Mouse (Mus musculus): ENCODE measurements around the gene Hilpda. TPM values are rescaled to one million over a fixed set of nuclear protein-coding genes. Genes with fewer than 3 reads are reported as not detected.

Hilpda gene
- polyA plus RNA-seq, 1 experiment from 2014 or later = 38.3 TPM

DNA sequence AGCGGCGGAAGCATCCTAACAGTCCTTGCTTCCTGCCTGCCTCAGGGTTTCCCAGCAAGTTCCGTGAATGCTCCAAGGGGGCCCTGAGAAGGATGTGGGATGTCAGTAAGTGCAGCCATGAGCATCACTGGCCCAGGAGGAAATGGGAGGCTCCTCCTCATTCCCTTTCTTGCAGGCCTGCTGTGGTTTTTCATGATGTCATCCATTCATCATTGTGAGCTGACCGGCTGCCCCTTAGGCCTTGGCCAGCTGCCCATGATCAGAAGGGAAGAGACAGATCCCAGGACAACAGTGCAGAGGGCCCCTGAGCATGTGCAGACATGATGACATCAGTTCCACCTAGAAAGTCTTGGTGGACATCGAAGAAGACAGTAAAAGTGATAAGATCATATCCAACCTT lies 46.6 kb downstream of the Hilpda start, which contains the start of gene Fam71f1:
TSS of gene Fam71f1 (plus strand) at position 262 of the 400 bp plus-strand sequence.
- Histone ChIP-seq H3K4me3 (no peak within 1 kb of the TSS), H3K4me1 (no peaks in the 10 kb centered on the region), H3K27ac (no peak within 1 kb of the TSS), H3K9me3 (replicated peaks) (no peaks in the 10 kb centered on the region), H3K27me3 (no peaks in the 10 kb centered on the region), H3K4me2 (no peak within 1 kb of the TSS), H3K9ac (no peak within 1 kb of the TSS), H3K36me3 (ENCODE audit: poor library complexity, severe bottlenecking) (no peaks in the 10 kb centered on the region)
- 62% methylated on average over 3 of the region's 5 CpGs for WGBS
- no peak for ATAC-seq

DNA sequence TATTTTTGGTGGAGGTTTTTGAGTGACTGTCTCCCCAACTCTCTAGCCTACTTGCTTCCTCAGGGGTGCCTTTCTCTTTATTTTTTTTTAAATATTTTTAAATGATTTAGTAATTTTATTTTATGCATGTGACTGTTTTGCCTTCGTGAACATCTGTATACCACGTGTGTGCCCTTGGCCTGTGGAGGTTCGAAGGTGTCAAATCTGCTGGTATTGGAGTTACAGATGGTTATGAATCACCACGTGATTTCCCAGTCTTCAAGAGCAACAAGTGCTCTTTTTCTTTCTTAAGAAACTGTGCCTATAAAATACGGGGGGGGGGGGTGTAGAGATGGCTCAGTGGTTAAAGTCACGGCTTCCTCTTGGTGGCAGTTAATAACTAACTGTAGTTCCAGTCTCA lies 49.3 kb downstream of the Hilpda start:
- Histone ChIP-seq H3K9me3 (replicated peaks) (no peaks in the 10 kb centered on the region), H3K4me3 (no peak overlapping the region), H3K4me1 (no peaks in the 10 kb centered on the region), H3K36me3 (ENCODE audit: poor library complexity, severe bottlenecking) (no peaks in the 10 kb centered on the region), H3K4me2 (no peak overlapping the region), H3K27ac (no peak overlapping the region), H3K27me3 (no peaks in the 10 kb centered on the region), H3K9ac (no peak overlapping the region)
- WGBS = 87% methylated on average over 6 of the region's 6 CpGs
- no peak for ATAC-seq

DNA sequence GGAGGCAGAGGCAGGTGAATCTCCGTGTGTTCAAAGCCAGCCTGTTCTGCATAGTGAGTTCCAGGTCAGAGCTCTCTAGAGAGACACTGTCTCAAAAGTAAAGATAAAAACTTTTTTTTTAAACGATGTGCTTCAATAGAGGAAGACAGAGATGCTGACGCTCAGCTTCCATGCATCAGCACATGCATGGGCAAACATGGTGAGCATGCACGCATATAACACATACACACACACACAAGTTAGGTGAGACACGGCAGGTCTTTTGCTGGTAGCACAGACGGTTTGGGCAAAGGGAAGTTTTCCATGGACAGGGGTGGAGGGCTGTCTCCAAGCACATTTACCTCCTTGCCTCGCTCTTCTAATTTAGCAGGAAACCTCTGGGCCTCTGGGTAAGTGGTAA lies 49.9 kb downstream of the Hilpda start:
- 91% methylated on average over 7 of the region's 7 CpGs for WGBS
- Histone ChIP-seq H3K4me3 (no peak overlapping the region), H3K4me2 (no peak overlapping the region), H3K36me3 (ENCODE audit: poor library complexity, severe bottlenecking) (no peaks in the 10 kb centered on the region), H3K27ac (no peak overlapping the region), H3K9ac (no peak overlapping the region), H3K9me3 (replicated peaks) (no peaks in the 10 kb centered on the region), H3K4me1 (no peaks in the 10 kb centered on the region), H3K27me3 (no peaks in the 10 kb centered on the region)
- ATAC-seq = no peak

DNA sequence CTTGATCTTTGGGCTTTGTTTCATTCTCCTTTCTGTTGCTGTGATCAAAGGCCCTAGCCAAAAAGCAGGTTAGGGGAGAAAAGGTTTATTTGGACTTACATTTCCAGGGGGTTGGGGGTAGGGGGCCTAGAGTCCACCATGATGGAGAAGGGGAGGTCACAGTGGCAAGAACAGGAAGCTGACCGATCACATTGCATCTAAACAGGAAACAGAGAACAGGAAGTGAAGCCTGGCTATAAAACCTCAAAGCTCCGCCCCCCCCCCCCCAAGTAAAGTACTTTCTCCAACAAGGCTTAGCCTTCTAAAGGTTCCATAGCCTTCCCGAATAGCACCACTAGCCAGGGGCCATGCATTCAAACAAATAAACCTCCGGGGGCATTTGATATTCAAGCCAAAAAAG lies 50.4 kb downstream of the Hilpda start:
- H3K36me3 ChIP-seq (ENCODE audit: poor library complexity, severe bottlenecking) = no peaks in the 10 kb centered on the region
- no peak overlapping the region for H3K27ac ChIP-seq
- no peak overlapping the region for H3K4me3 ChIP-seq
- H3K9ac ChIP-seq = no peak overlapping the region
- H3K9me3 ChIP-seq (replicated peaks) = no peaks in the 10 kb centered on the region
- no peaks in the 10 kb centered on the region for H3K27me3 ChIP-seq
- WGBS = 93% methylated on average over 4 of the region's 4 CpGs
- H3K4me2 ChIP-seq = no peak overlapping the region
- no peak for ATAC-seq
- H3K4me1 ChIP-seq = no peaks in the 10 kb centered on the region

Other genes with a start within 250 kb of the Hilpda start
- gene Lep, start 212.3 kb upstream of the Hilpda start, polyA plus RNA-seq (2015; fragmentation: Nextera tagmentation; extraction: Ambion mirVana) = not detected in 2 replicates
- gene Rbm28, start 107.5 kb upstream of the Hilpda start, polyA plus RNA-seq (2015; fragmentation: Nextera tagmentation; extraction: Ambion mirVana) = 46.9 and 48.8 TPM in 2 replicates
- gene Prrt4, start 92.9 kb upstream of the Hilpda start, polyA plus RNA-seq (2015; fragmentation: Nextera tagmentation; extraction: Ambion mirVana) = 1.5 and 1.8 TPM in 2 replicates
- gene Impdh1, start 56.1 kb upstream of the Hilpda start, polyA plus RNA-seq (2015; fragmentation: Nextera tagmentation; extraction: Ambion mirVana) = 37.6 and 39.2 TPM in 2 replicates
- gene Fam71f2, start 7.1 kb downstream of the Hilpda start, polyA plus RNA-seq (2015; fragmentation: Nextera tagmentation; extraction: Ambion mirVana) = 0.67 and 0.75 TPM in 2 replicates
- not detected in 2 replicates for gene Fam71f1, start 46.7 kb downstream of the Hilpda start, polyA plus RNA-seq (2015; fragmentation: Nextera tagmentation; extraction: Ambion mirVana)
- gene Calu, start 75.6 kb downstream of the Hilpda start, polyA plus RNA-seq (2015; fragmentation: Nextera tagmentation; extraction: Ambion mirVana) = 163 and 177 TPM in 2 replicates
- gene Opn1sw, start 116.0 kb downstream of the Hilpda start, polyA plus RNA-seq (2015; fragmentation: Nextera tagmentation; extraction: Ambion mirVana) = 0.44 TPM in 2 replicates
- 34.3 and 37.0 TPM in 2 replicates for gene Ccdc136, start 123.8 kb downstream of the Hilpda start, polyA plus RNA-seq (2015; fragmentation: Nextera tagmentation; extraction: Ambion mirVana)
- gene Flnc, start 160.8 kb downstream of the Hilpda start, polyA plus RNA-seq (2015; fragmentation: Nextera tagmentation; extraction: Ambion mirVana) = 1.5 and 1.6 TPM in 2 replicates
- 289 and 294 TPM in 2 replicates for gene Atp6v1f, start 195.2 kb downstream of the Hilpda start, polyA plus RNA-seq (2015; fragmentation: Nextera tagmentation; extraction: Ambion mirVana)
- gene Atp6v1fnb, start 198.9 kb downstream of the Hilpda start, polyA plus RNA-seq (2015; fragmentation: Nextera tagmentation; extraction: Ambion mirVana) = 0.41 and 0.45 TPM in 2 replicates
- 6.3 and 8.0 TPM in 2 replicates for gene Kcp, start 235.5 kb downstream of the Hilpda start, polyA plus RNA-seq (2015; fragmentation: Nextera tagmentation; extraction: Ambion mirVana)

Measured in forebrain, embryonic 13.5 days (tissue).